Mouse (Mus musculus) spleen, postnatal 14 days (tissue): Measurements from ENCODE around the gene Hsf5.

Experiments
- DNase-seq, 2 experiments: peaks; one replicate each; pipeline ENCODE4 v3.0.0; 2021 to 2022; ENCODE audit warnings: low spot score in 2 of 2

The Hsf5 gene

GRCm38 (mm10) chr11:87590841-87591525, 26.0 kb upstream of the Hsf5 start:
- peak in 1 of 2 experiments; percentile 27 for DNase-seq

GRCm38 (mm10) chr11:87591526-87592353, 25.2 kb upstream of the Hsf5 start, which contains the start of gene Mtmr4:
Mtmr4 (plus strand) TSS chr11:87592162.
- DNase-seq = peak; percentile 95 to 96

GRCm38 (mm10) chr11:87592354-87592695, 24.6 kb upstream of the Hsf5 start:
- DNase-seq = no peak

- no peak for DNase-seq
Measured at GRCm38 (mm10) chr11:87592713-87593598, 24.0 kb upstream of the Hsf5 start.

GRCm38 (mm10) chr11:87595327-87595841, 21.6 kb upstream of the Hsf5 start:
- DNase-seq = peak; percentile 46

- DNase-seq = no peak
Measured at GRCm38 (mm10) chr11:87595976-87596375, 21.0 kb upstream of the Hsf5 start.

- DNase-seq = no peak
Measured at GRCm38 (mm10) chr11:87596492-87596891, 20.5 kb upstream of the Hsf5 start.

GRCm38 (mm10) chr11:87597061-87597460, 19.9 kb upstream of the Hsf5 start:
- DNase-seq = no peak

- no peak for DNase-seq
Measured at GRCm38 (mm10) chr11:87599395-87600089, 17.4 kb upstream of the Hsf5 start.

- no peak for DNase-seq
Measured at GRCm38 (mm10) chr11:87600322-87600853, 16.6 kb upstream of the Hsf5 start.

GRCm38 (mm10) chr11:87602234-87602633, 14.7 kb upstream of the Hsf5 start:
- DNase-seq = no peak

- DNase-seq = no peak
Measured at GRCm38 (mm10) chr11:87603571-87603970, 13.4 kb upstream of the Hsf5 start.

GRCm38 (mm10) chr11:87609264-87609663, 7.7 kb upstream of the Hsf5 start:
- no peak for DNase-seq

GRCm38 (mm10) chr11:87611547-87611946, 5.4 kb upstream of the Hsf5 start:
- DNase-seq = no peak

GRCm38 (mm10) chr11:87613972-87614371, 3.0 kb upstream of the Hsf5 start:
- no peak for DNase-seq

GRCm38 (mm10) chr11:87615551-87615950, 1.4 kb upstream of the Hsf5 start:
- no peak for DNase-seq

GRCm38 (mm10) chr11:87615952-87616351, 1.0 kb upstream of the Hsf5 start:
- no peak for DNase-seq

- DNase-seq = no peak
Measured at GRCm38 (mm10) chr11:87617606-87618005, 642 bp downstream of the Hsf5 start.

- no peak for DNase-seq
Measured at GRCm38 (mm10) chr11:87623160-87623559, 6.2 kb downstream of the Hsf5 start.

GRCm38 (mm10) chr11:87629859-87630258, 12.9 kb downstream of the Hsf5 start:
- peak in 1 of 2 experiments; percentile 34 for DNase-seq

- no peak for DNase-seq
Measured at GRCm38 (mm10) chr11:87638793-87639192, 21.8 kb downstream of the Hsf5 start.
